Comparison of ENCODE assay signal across 8 mouse cellular contexts in the genomic region with DNA sequence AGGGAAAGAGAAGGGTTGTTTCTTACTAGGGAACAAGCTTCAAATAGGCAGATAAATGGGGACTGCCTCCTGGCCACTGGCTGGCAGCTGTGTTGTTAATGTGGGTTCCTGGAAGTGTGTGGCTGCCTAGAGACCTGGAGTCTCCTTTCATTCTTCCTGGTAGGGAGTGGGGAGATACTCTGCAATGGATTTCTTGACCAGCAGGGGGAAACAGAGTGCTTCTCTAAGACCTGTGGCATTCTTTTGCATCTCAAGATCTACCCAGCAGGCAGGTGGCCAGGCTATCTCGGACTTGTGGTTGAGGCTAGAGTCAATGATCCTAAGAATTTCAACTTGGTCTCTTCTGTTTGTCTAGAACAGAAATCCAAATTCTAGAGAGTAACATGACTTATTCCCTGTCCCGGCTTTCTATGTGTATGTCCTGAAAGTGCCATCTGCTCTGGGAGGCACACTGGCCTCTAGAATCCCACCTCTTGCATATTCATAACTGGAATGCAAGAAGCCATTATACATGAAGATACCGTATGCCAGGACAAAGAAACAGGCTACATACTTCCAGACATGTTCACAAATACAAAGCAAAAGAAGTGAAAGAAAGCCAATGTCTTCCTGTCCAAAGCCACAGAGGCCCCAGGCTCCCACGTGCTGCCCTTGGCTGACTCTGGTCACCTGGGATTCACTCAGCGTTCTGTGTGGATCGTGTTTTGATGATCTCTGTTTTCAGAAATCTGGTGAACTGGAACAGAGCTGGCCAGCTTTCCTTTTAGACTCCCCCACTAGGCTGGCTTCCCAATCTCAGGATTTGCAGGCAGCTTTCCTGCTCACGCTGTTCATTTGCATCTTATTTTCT. TPM values are rescaled to one million over a fixed set of nuclear protein-coding genes. Genes with fewer than 3 reads are reported as not detected.
DNase-seq lines count a peak whose midpoint lies in the region; ATAC-seq and TF ChIP-seq lines count a peak whose summit lies in the region.

No protein-coding gene starts in this region.

- 45% methylated on average over 7 of the region's 7 CpGs for WGBS in kidney, embryonic 15.5 days
- 71% methylated on average over 7 of the region's 7 CpGs for WGBS in limb, embryonic 11.5 days
- 63% methylated on average over 7 of the region's 7 CpGs for WGBS in thymus, adult 2 months

- no peak for TF ChIP-seq POLR2A in thymus, adult 2 months (IDR thresholded peaks at IDR 0.05; ENCODE audit: control insufficient read depth, extremely low read depth, insufficient read depth, low read length, poor library complexity)

- H3K36me3 ChIP-seq in kidney, embryonic 15.5 days = no peaks in the 10 kb centered on the region
- H3K36me3 ChIP-seq in limb, embryonic 11.5 days (ENCODE audit: control insufficient read depth, insufficient read depth, low read length) = no peaks in the 10 kb centered on the region
- H3K36me3 ChIP-seq in thymus, adult 2 months (ENCODE audit: control insufficient read depth, insufficient read depth, low read length) = no peaks in the 10 kb centered on the region

- no peak overlapping the region for H3K4me3 ChIP-seq in kidney, embryonic 15.5 days (replicated peaks)
- H3K4me3 ChIP-seq in limb, embryonic 11.5 days (ENCODE audit: low read depth, low read length) = no peak overlapping the region
- no peak overlapping the region for H3K4me3 ChIP-seq in thymus, adult 2 months (ENCODE audit: control insufficient read depth, insufficient read depth, low read length)

- no peaks in the 10 kb centered on the region for H3K9me3 ChIP-seq in kidney, embryonic 15.5 days (replicated peaks)
- no peaks in the 10 kb centered on the region for H3K9me3 ChIP-seq in limb, embryonic 11.5 days (ENCODE audit: control insufficient read depth, low read length)

- H3K27ac ChIP-seq in kidney, embryonic 15.5 days = no peak overlapping the region
- no peak overlapping the region for H3K27ac ChIP-seq in limb, embryonic 11.5 days (replicated peaks; ENCODE audit: low read depth, low read length)
- H3K27ac ChIP-seq in thymus, adult 2 months (ENCODE audit: control insufficient read depth, insufficient read depth, low read length) = no peak overlapping the region

- no peak overlapping the region for H3K9ac ChIP-seq in kidney, embryonic 15.5 days
- H3K9ac ChIP-seq in limb, embryonic 11.5 days (ENCODE audit: low read length) = no peak overlapping the region

- H3K27me3 ChIP-seq in kidney, embryonic 15.5 days = no peaks in the 10 kb centered on the region
- no peaks in the 10 kb centered on the region for H3K27me3 ChIP-seq in limb, embryonic 11.5 days (ENCODE audit: control insufficient read depth, insufficient read depth, low read length)
- H3K27me3 ChIP-seq in thymus, adult 2 months (ENCODE audit: control insufficient read depth, insufficient read depth, low read length) = no peaks in the 10 kb centered on the region

- peak; percentile 67 for DNase-seq in urinary bladder, postnatal 14 days (ENCODE audit: low spot score)
- DNase-seq in urinary bladder, adult 2 months (ENCODE audit: low spot score) = no peak
- DNase-seq in cerebellum, postnatal 4 days (ENCODE audit: low spot score in 2 of 2) = peak; percentile 34 to 72
- DNase-seq in gastrocnemius, postnatal 10 days = peak; percentile 70
- DNase-seq in limb, embryonic 11.5 days (ENCODE audit: low spot score) = peak; percentile 66
- DNase-seq in ovary, adult 18-20 months (ENCODE audit: low spot score) = peak; percentile 47
- no peak for DNase-seq in thymus, adult 2 months

- no peak for TF ChIP-seq CTCF in thymus, adult 2 months (IDR thresholded peaks at IDR 0.05; ENCODE audit: borderline replicate concordance, control insufficient read depth, extremely low read depth, insufficient read depth, low read length, poor library complexity)

- ATAC-seq in kidney, embryonic 15.5 days (replicated peaks; ENCODE audit: low FRiP score) = peak; percentile 79
- ATAC-seq in limb, embryonic 11.5 days (ENCODE audit: insufficient number of reproducible peaks, low FRiP score, low TSS enrichment, low read depth) = no peak

- no peaks in the 10 kb centered on the region for H3K4me1 ChIP-seq in kidney, embryonic 15.5 days
- no peaks in the 10 kb centered on the region for H3K4me1 ChIP-seq in limb, embryonic 11.5 days (ENCODE audit: control insufficient read depth, insufficient read depth, low read length)
- no peaks in the 10 kb centered on the region for H3K4me1 ChIP-seq in thymus, adult 2 months (replicated peaks; ENCODE audit: control insufficient read depth, insufficient read depth, low read length)

- H3K4me2 ChIP-seq in kidney, embryonic 15.5 days = 0 out of 2 replicates have a peak overlapping the region, but pooled peaks have one; percentile 2
- H3K4me2 ChIP-seq in limb, embryonic 11.5 days (ENCODE audit: low read depth, severe bottlenecking) = no peak overlapping the region

RNA-seq across cellular contexts. Expression of a gene that starts 3.6 kb away (rescaled TPM):
- 0.19 and 0.32 TPM in 2 replicates for polyA plus RNA-seq in urinary bladder, adult 2 months (2012; rRNA removed)
- not detected for total RNA-seq in gastrocnemius, postnatal 10 days (2021)
- polyA plus RNA-seq in kidney, embryonic 15.5 days (2015; fragmentation: Nextera tagmentation; extraction: Ambion mirVana) = not detected in 2 replicates
- not detected in 2 replicates for polyA plus RNA-seq in limb, embryonic 11.5 days (2014; fragmentation: Nextera tagmentation; extraction: Ambion mirVana)
- 0.04 and 0.12 TPM in 2 replicates for polyA plus RNA-seq in thymus, adult 2 months (2012; rRNA removed)

Comparison
In these comparisons a context has a peak if more than half of its experiments do, and no peak if none do; other contexts are left out.
1. DNase-seq: peak in urinary bladder, postnatal 14 days (single experiment), cerebellum, postnatal 4 days (2 of 2), gastrocnemius, postnatal 10 days (single experiment), limb, embryonic 11.5 days (single experiment) and ovary, adult 18-20 months (single experiment); none in urinary bladder, adult 2 months (single experiment) and thymus, adult 2 months (single experiment).